Mouse (Mus musculus) frontal cortex, adult 2 months (tissue): ENCODE results near the gene Rbm48. TPM values are rescaled to one million over a fixed set of nuclear protein-coding genes. Genes with fewer than 3 reads are reported as not detected.
"Not testable (repeated sequence)": the region's sequence is repeated elsewhere in the genome, so short reads cannot be mapped to it uniquely, and the experiment has no call there.

Experiments used
- DNase-seq, 2 experiments: peaks; one replicate each; pipeline ENCODE4 v3.0.0; 2022; ENCODE audit warnings: low spot score in 1 of 2; ENCODE audit errors: extremely low spot score in 1 of 2
- polyA plus RNA-seq: library from polyadenylated mRNA; depleted of rRNA; stranded (reverse); fragments of >200 nt; gene quantifications from 2 replicates; pipeline ENCODE4 v1.2.3, GENCODE M21; 2012; rRNA removed

Rbm48 gene
- 11.7 and 12.0 TPM in 2 replicates for polyA plus RNA-seq

GRCm38 (mm10) chr5:3596399-3596766 is at the start of gene Rbm48:
Gene Rbm48, minus strand, starts transcription at chr5:3596585.
- DNase-seq = peak; percentile 72 to 88

GRCm38 (mm10) chr5:3645326-3645725 is 48.9 kb upstream of the Rbm48 start:
- no peak for DNase-seq

- DNase-seq = no peak
These were observed 48.2 kb upstream of the Rbm48 start for GRCm38 (mm10) chr5:3644621-3645020.

GRCm38 (mm10) chr5:3635286-3635685 is 38.9 kb upstream of the Rbm48 start:
- DNase-seq = no peak

GRCm38 (mm10) chr5:3633951-3634350 is 37.6 kb upstream of the Rbm48 start:
- no peak for DNase-seq

- no peak for DNase-seq
These were observed 36.9 kb upstream of the Rbm48 start for GRCm38 (mm10) chr5:3633315-3633714.

- no peak for DNase-seq
These were observed 35.9 kb upstream of the Rbm48 start for GRCm38 (mm10) chr5:3632285-3632684.

- no peak for DNase-seq
These were observed 35.3 kb upstream of the Rbm48 start for GRCm38 (mm10) chr5:3631512-3632271.

GRCm38 (mm10) chr5:3630055-3630454 is 33.7 kb upstream of the Rbm48 start:
- no peak for DNase-seq

- DNase-seq = no peak
These were observed 24.1 kb upstream of the Rbm48 start for GRCm38 (mm10) chr5:3620486-3620885.

- DNase-seq = not testable (repeated sequence)
These were observed 15.4 kb upstream of the Rbm48 start for GRCm38 (mm10) chr5:3611835-3612234.

GRCm38 (mm10) chr5:3609241-3609640 is 12.9 kb upstream of the Rbm48 start:
- no peak for DNase-seq

GRCm38 (mm10) chr5:3607114-3607513 is 10.7 kb upstream of the Rbm48 start:
- no peak for DNase-seq

- DNase-seq = no peak
These were observed 4.4 kb upstream of the Rbm48 start for GRCm38 (mm10) chr5:3600790-3601189.

- no peak for DNase-seq
These were observed 3.9 kb upstream of the Rbm48 start for GRCm38 (mm10) chr5:3600298-3600697.

- no peak for DNase-seq
These were observed 2.4 kb upstream of the Rbm48 start for GRCm38 (mm10) chr5:3598766-3599165.

GRCm38 (mm10) chr5:3597171-3597570 is 786 bp upstream of the Rbm48 start:
- no peak for DNase-seq

GRCm38 (mm10) chr5:3595693-3596398 is 539 bp downstream of the Rbm48 start, which contains the start of gene Pex1:
Gene Pex1, plus strand, starts transcription at chr5:3596066.
- DNase-seq = peak; percentile 94 to 97

- DNase-seq = no peak
These were observed 17.3 kb downstream of the Rbm48 start for GRCm38 (mm10) chr5:3579066-3579465.

- no peak for DNase-seq
These were observed 18.4 kb downstream of the Rbm48 start for GRCm38 (mm10) chr5:3577939-3578338.

GRCm38 (mm10) chr5:3574825-3575224 is 21.6 kb downstream of the Rbm48 start:
- DNase-seq = no peak

- no peak for DNase-seq
These were observed 25.1 kb downstream of the Rbm48 start, which contains the start of gene 1700109H08Rik for GRCm38 (mm10) chr5:3571266-3571665. Gene 1700109H08Rik, plus strand, starts transcription at chr5:3571566.
